Mouse (Mus musculus) limb, embryonic 13.5 days (tissue): ENCODE measurements at regions not wholly inside any gene's neighbourhood (a gene's known extent, or its start where the extent isn't known, plus 50 kb on each side); places are given as distances from the start of the nearest gene placed in this dataset.

ENCODE experiments used
- ATAC-seq: fragments of 200-750 bp; cut with Nextera tagmentation; 2 replicates; pipeline ENCODE4 v1.8.0; 2017; ENCODE audit warnings: low read depth, moderate number of reproducible peaks, moderate TSS enrichment; ENCODE audit not compliant: low FRiP score
- H3K27ac ChIP-seq: fragments of 300-500 bp; sonication (generic); 2 replicates; pipeline ENCODE4 v1.5.1; 2015; ENCODE audit warnings: inconsistent platforms, mild to moderate bottlenecking, moderate library complexity
- H3K27me3 ChIP-seq: fragments of 300-500 bp; sonication (generic); 2 replicates; pipeline ENCODE4 v1.6.1; 2015; ENCODE audit warnings: mild to moderate bottlenecking, inconsistent platforms
- H3K36me3 ChIP-seq: fragments of 300-500 bp; sonication (generic); 2 replicates; pipeline ENCODE4 v1.6.1; 2015; ENCODE audit warnings: inconsistent platforms, mild to moderate bottlenecking, moderate library complexity
- H3K4me1 ChIP-seq: fragments of 300-500 bp; sonication (generic); 2 replicates; pipeline ENCODE4 v1.6.1; 2015; ENCODE audit warnings: inconsistent platforms
- H3K4me2 ChIP-seq: fragments of 300-500 bp; sonication (generic); replicated peaks from 2 replicates; pipeline ENCODE4 v1.6.1; 2015; ENCODE audit warnings: inconsistent platforms, mild to moderate bottlenecking, moderate library complexity
- H3K4me3 ChIP-seq: fragments of 300-500 bp; sonication (generic); 2 replicates; pipeline ENCODE4 v1.5.1; 2015; ENCODE audit warnings: moderate library complexity, mild to moderate bottlenecking, inconsistent platforms
- H3K9ac ChIP-seq: fragments of 300-500 bp; sonication (generic); 2 replicates; pipeline ENCODE4 v1.6.1; 2015; ENCODE audit warnings: mild to moderate bottlenecking, inconsistent platforms
- H3K9me3 ChIP-seq: fragments of 300-500 bp; sonication (generic); 2 replicates; pipeline ENCODE4 v1.6.1; 2016; ENCODE audit warnings: inconsistent platforms
- WGBS: fragments of 180-500 bp; shearing (Covaris S2); methylation state at CpG from one replicate; pipeline ENCODE4 v1.1.7; 2015; 5-methylcytosine and 5-hydroxymethylcytosine counted together

DNA sequence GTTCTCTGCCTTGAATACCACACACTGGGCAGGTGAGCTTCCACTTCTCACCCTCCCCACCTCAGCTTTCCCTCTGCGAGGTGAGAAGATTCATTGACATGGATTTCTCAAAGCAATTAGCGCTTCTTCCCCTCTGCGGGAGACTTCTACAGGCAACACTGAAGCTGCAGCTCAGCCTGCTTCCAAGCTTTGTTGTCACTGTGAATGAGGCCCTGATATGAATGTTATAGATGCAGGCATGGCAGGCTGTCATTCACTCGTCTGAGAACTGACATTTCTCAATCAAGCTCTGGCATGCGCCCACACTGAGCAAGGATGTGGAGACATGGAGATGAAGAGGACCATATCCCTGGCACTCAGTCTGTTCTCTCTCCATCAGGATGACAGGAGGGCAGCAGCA is 52.2 kb upstream of the Slc24a4 start:
- Histone ChIP-seq H3K27me3 (no peaks in the 10 kb centered on the region), H3K4me2 (no peak overlapping the region), H3K9me3 (no peaks in the 10 kb centered on the region), H3K9ac (no peak overlapping the region), H3K4me1 (no peaks in the 10 kb centered on the region), H3K36me3 (no peaks in the 10 kb centered on the region), H3K27ac (no peak overlapping the region), H3K4me3 (no peak overlapping the region)
- ATAC-seq: no peak
- 26% methylated on average over 5 of the region's 5 CpGs for WGBS
